Mouse (Mus musculus): Measurements from ENCODE around the gene Ascc1. TPM values are rescaled to one million over a fixed set of nuclear protein-coding genes. Genes with fewer than 3 reads are reported as not detected.

Ascc1 gene
- polyA plus RNA-seq, 1 experiment from 2014 or later = 48.7 TPM

- H3K27me3 ChIP-seq (replicated peaks) = no peaks in the 10 kb centered on the region
- no peaks in the 10 kb centered on the region for H3K36me3 ChIP-seq (replicated peaks)
- H3K4me3 ChIP-seq = no peak overlapping the region
- no peaks in the 10 kb centered on the region for H3K9me3 ChIP-seq
- H3K4me1 ChIP-seq = peaks cover 31% of the 10 kb centered on the region
- no peak overlapping the region for H3K27ac ChIP-seq
- 86% methylated on average over 6 of the region's 6 CpGs for WGBS
- ATAC-seq (replicated peaks) = no peak
- H3K4me2 ChIP-seq = no peak overlapping the region
- no peak overlapping the region for H3K9ac ChIP-seq
Observed at GRCm38 (mm10) chr10:59967309-59967942, 35.2 kb upstream of the Ascc1 start.

GRCm38 (mm10) chr10:59969821-59970449 lies 32.7 kb upstream of the Ascc1 start:
- H3K27ac ChIP-seq = peak overlapping the region; percentile 95
- H3K9ac ChIP-seq = peak overlapping the region; percentile 73
- H3K4me2 ChIP-seq = peak overlapping the region; percentile 75
- H3K4me3 ChIP-seq = peak overlapping the region; percentile 59
- H3K9me3 ChIP-seq = no peaks in the 10 kb centered on the region
- under 1% methylated on average over 25 of the region's 25 CpGs for WGBS
- peaks cover 35% of the 10 kb centered on the region for H3K4me1 ChIP-seq
- H3K36me3 ChIP-seq (replicated peaks) = no peaks in the 10 kb centered on the region
- peak; percentile 78 for ATAC-seq (replicated peaks)
- H3K27me3 ChIP-seq (replicated peaks) = no peaks in the 10 kb centered on the region

DNA sequence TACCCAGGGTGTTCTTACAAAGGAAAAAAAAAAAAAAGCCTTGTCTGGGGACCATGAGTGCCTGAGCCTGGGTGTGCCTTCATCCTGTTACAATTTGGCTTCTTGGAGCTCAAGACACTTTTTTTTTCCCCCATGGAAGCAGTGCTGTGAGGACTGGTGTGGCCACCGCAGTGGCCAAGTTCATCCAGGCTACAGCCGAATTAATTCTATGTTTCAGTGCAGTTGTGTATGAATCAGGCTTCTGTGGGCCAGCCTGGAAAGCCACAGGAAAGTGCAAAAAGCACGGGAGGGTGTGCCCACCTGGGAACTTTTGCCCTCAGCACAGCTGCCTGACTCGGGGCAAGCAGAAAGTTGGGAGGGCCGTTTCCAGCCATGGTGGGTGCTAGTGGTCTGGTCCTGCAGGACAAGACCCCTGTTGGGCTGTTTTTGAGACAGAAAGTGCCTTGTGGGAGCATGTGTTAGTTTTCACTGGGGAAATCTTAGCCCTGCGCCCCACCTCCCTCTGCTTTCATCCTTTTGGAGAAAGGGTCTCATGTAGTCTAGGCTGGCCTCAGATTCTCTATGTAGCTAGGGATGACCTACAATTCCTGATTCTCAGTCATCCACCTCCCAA lies 32.0 kb upstream of the Ascc1 start:
- Histone ChIP-seq H3K9me3 (no peaks in the 10 kb centered on the region), H3K27me3 (replicated peaks) (no peaks in the 10 kb centered on the region), H3K9ac (peak overlapping the region; percentile 73), H3K4me1 (peaks cover 29% of the 10 kb centered on the region), H3K27ac (peak overlapping the region; percentile 95), H3K4me3 (peak overlapping the region; percentile 59), H3K36me3 (replicated peaks) (no peaks in the 10 kb centered on the region), H3K4me2 (peak overlapping the region; percentile 75)
- ATAC-seq (replicated peaks) = no peak
- WGBS = 29% methylated on average over 6 of the region's 6 CpGs

DNA sequence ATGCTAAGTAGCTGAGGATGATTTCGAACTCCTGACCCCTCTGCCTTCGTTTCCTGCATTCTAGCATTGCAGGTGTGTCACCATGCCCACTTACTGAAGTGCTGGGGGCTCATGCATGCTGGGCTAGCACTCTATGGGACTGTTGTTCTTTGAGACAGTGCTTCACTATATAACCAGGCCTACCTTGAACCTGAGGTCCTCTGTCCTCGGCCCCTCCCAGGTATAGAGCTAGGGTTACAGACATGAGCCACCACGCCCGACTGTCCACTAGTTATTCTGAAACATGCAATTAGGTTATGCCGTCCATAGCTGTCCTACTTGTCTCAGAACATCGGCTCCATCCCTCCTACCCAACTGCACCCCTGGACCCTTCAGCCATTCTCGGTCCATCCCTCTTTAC lies 30.8 kb upstream of the Ascc1 start:
- 92% methylated on average over 8 of the region's 8 CpGs for WGBS
- ATAC-seq (replicated peaks) = no peak
- H3K27ac ChIP-seq = no peak overlapping the region

GRCm38 (mm10) chr10:59972534-59972933 lies 30.1 kb upstream of the Ascc1 start:
- H3K4me3 ChIP-seq = no peak overlapping the region
- 50% methylated on average over 2 of the region's 2 CpGs for WGBS
- H3K36me3 ChIP-seq (replicated peaks) = no peaks in the 10 kb centered on the region
- H3K9me3 ChIP-seq = no peaks in the 10 kb centered on the region
- no peak overlapping the region for H3K9ac ChIP-seq
- no peak overlapping the region for H3K27ac ChIP-seq
- ATAC-seq (replicated peaks) = no peak
- H3K4me1 ChIP-seq = peaks cover 29% of the 10 kb centered on the region
- H3K4me2 ChIP-seq = no peak overlapping the region
- no peaks in the 10 kb centered on the region for H3K27me3 ChIP-seq (replicated peaks)

More for the DNA sequence above, 30.8 kb upstream of the Ascc1 start:
- no peaks in the 10 kb centered on the region for H3K27me3 ChIP-seq (replicated peaks)
- no peak overlapping the region for H3K9ac ChIP-seq
- H3K9me3 ChIP-seq = no peaks in the 10 kb centered on the region
- H3K4me1 ChIP-seq = peaks cover 29% of the 10 kb centered on the region
- H3K36me3 ChIP-seq (replicated peaks) = no peaks in the 10 kb centered on the region
- no peak overlapping the region for H3K4me3 ChIP-seq
- H3K4me2 ChIP-seq = no peak overlapping the region

DNA sequence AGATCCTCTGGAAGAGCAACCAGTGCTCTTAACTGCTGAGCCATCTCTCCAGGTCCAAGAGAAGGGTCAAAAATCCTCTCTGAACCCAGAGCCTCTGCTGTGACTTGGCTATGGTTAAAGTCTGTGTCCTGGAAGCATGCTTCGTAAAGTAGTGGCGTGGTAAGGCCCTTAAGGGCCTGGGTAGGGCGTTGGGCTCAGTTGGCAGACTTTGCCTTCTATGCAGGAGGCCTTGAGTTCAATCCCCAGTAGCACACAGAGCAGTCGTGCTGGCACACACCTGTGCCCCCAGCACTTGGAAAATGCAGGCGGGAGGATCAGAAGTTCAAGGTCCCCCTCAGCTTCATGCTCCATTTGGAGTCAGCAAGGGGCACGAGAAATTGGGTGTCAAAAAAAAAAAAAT lies 29.6 kb upstream of the Ascc1 start:
- no peaks in the 10 kb centered on the region for H3K36me3 ChIP-seq (replicated peaks)
- H3K4me3 ChIP-seq = no peak overlapping the region
- no peak overlapping the region for H3K9ac ChIP-seq
- no peak for ATAC-seq (replicated peaks)
- WGBS = 84% methylated on average over 6 of the region's 6 CpGs
- H3K4me1 ChIP-seq = peaks cover 29% of the 10 kb centered on the region
- no peak overlapping the region for H3K4me2 ChIP-seq
- H3K27me3 ChIP-seq (replicated peaks) = no peaks in the 10 kb centered on the region
- no peaks in the 10 kb centered on the region for H3K9me3 ChIP-seq
- H3K27ac ChIP-seq = no peak overlapping the region

GRCm38 (mm10) chr10:59973400-59973799 lies 29.2 kb upstream of the Ascc1 start:
- no peaks in the 10 kb centered on the region for H3K27me3 ChIP-seq (replicated peaks)
- ATAC-seq (replicated peaks) = no peak
- H3K9me3 ChIP-seq = no peaks in the 10 kb centered on the region
- H3K27ac ChIP-seq = no peak overlapping the region
- H3K36me3 ChIP-seq (replicated peaks) = no peaks in the 10 kb centered on the region
- H3K4me3 ChIP-seq = no peak overlapping the region
- no peak overlapping the region for H3K9ac ChIP-seq
- peaks cover 33% of the 10 kb centered on the region for H3K4me1 ChIP-seq
- WGBS = 89% methylated on average over 4 of the region's 4 CpGs
- H3K4me2 ChIP-seq = no peak overlapping the region

DNA sequence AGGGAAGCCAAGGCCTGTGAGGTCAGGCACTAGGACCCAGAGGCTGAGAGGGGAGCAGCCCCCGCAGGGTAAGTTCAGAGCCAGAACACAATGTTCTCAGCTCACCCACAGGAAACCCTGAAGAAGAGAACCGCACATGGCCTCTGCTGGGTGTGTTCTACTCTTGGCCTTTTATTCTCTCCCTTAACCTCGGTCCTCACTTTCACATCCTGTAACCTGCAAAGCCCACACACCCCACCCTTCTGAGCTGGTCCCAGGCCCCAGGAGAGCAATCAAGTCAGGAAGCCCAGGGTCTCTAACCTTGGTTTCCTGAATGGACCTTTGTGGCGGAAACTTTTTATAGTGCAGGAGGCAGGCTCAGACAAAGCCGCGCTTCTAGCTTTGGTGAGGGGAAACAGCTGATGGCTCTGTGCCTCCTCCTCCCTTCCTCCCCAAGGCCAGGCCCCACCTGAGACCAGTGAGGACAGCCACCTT lies 28.4 kb upstream of the Ascc1 start:
- peaks cover 40% of the 10 kb centered on the region for H3K4me1 ChIP-seq
- H3K9ac ChIP-seq = no peak overlapping the region
- ATAC-seq (replicated peaks) = peak; percentile 18; the same call in 1 of the 2 replicates
- no peak overlapping the region for H3K4me3 ChIP-seq
- no peaks in the 10 kb centered on the region for H3K36me3 ChIP-seq (replicated peaks)
- peak overlapping the region; percentile 22; the same call in 1 of the 2 replicates for H3K27ac ChIP-seq
- H3K27me3 ChIP-seq (replicated peaks) = no peaks in the 10 kb centered on the region
- WGBS = 15% methylated on average over 6 of the region's 6 CpGs
- H3K9me3 ChIP-seq = no peaks in the 10 kb centered on the region
- peak overlapping the region; percentile 4; the same call in 1 of the 2 replicates for H3K4me2 ChIP-seq

DNA sequence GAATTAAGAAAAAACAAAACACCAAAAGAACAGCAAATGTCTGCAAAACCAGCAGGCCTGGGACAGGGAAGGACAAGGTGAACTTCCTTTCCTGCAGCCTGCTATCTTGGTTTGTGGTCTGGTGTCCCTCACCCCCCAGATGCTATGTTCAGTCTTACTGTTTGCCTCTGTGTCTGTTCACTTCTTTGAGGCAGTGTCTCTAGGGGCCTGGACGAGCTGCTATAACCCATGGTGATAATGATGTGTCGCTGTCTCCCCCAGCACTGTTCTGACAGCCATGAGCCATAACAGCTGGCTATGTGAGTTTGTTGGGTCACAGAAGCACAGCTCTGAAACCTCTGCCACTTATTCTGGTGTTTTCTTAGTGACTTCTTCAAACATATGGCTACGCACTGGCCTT lies 27.8 kb upstream of the Ascc1 start:
- Histone ChIP-seq H3K36me3 (replicated peaks) (no peaks in the 10 kb centered on the region), H3K9me3 (no peaks in the 10 kb centered on the region), H3K27ac (peak overlapping the region; percentile 22; the same call in 1 of the 2 replicates), H3K4me1 (peaks cover 40% of the 10 kb centered on the region), H3K4me2 (no peak overlapping the region), H3K4me3 (no peak overlapping the region), H3K27me3 (replicated peaks) (no peaks in the 10 kb centered on the region), H3K9ac (no peak overlapping the region)
- no peak for ATAC-seq (replicated peaks)
- WGBS = 59% methylated on average over 3 of the region's 3 CpGs

DNA sequence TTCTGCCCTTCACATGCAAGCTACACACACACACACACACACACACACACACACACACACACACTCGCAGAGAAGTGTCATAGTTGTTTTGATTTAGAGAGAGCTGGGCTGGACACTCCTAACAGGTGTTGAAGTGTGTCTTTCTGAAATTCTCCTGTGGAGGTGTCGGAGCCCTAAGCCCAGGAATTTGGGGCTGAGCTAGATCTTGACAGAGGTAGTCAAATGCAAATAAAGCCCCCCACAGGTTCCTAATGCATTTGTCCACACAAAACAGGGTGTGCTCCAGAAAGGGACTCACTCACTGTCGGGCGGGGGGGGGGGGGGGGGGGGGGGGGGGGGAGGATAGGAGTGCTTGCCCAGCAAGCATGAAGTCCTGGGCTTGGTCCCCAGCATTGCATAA lies 25.5 kb upstream of the Ascc1 start:
- Histone ChIP-seq H3K9me3 (no peaks in the 10 kb centered on the region), H3K4me1 (peaks cover 25% of the 10 kb centered on the region), H3K9ac (no peak overlapping the region), H3K36me3 (replicated peaks) (no peaks in the 10 kb centered on the region), H3K4me3 (no peak overlapping the region), H3K27me3 (replicated peaks) (no peaks in the 10 kb centered on the region), H3K27ac (no peak overlapping the region), H3K4me2 (no peak overlapping the region)
- ATAC-seq (replicated peaks) = no peak
- 59% methylated on average over 2 of the region's 4 CpGs for WGBS

GRCm38 (mm10) chr10:59977715-59978343 lies 24.8 kb upstream of the Ascc1 start:
- H3K4me3 ChIP-seq = no peak overlapping the region
- no peak overlapping the region for H3K4me2 ChIP-seq
- WGBS = 91% methylated on average over 5 of the region's 5 CpGs
- 0 out of 2 replicates have a peak overlapping the region, but pooled peaks have one; percentile 53 for H3K27ac ChIP-seq
- H3K9ac ChIP-seq = no peak overlapping the region
- H3K4me1 ChIP-seq = peaks cover 25% of the 10 kb centered on the region
- no peaks in the 10 kb centered on the region for H3K9me3 ChIP-seq
- no peaks in the 10 kb centered on the region for H3K27me3 ChIP-seq (replicated peaks)
- H3K36me3 ChIP-seq (replicated peaks) = no peaks in the 10 kb centered on the region
- ATAC-seq (replicated peaks) = no peak

DNA sequence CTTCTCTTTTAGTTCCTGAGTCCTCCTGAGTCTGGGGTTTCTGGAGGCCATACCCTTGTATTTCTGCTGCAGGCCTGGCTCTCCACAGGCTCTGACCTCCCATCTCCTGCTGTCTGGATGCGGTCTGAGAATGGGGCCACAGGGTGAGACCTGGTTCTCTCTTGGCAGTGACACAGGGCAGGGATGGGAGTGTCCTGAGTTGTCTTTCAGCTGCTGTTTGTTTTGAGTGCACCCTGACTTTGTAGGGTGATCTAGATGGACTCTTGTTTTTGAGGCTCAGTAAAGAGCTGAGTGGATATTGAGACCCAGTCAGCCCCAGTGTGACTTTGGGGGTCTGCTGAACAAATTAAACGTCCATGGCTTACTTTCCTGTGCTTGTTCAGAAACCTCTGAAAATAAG lies 24.2 kb upstream of the Ascc1 start:
- 51% methylated on average over 2 of the region's 2 CpGs for WGBS
- peaks cover 25% of the 10 kb centered on the region for H3K4me1 ChIP-seq
- no peak overlapping the region for H3K9ac ChIP-seq
- no peak overlapping the region for H3K4me3 ChIP-seq
- no peak overlapping the region for H3K4me2 ChIP-seq
- ATAC-seq (replicated peaks) = no peak
- no peaks in the 10 kb centered on the region for H3K9me3 ChIP-seq
- no peaks in the 10 kb centered on the region for H3K27me3 ChIP-seq (replicated peaks)
- H3K36me3 ChIP-seq (replicated peaks) = no peaks in the 10 kb centered on the region
- peak overlapping the region; percentile 53 for H3K27ac ChIP-seq
